Mouse (Mus musculus) spleen, postnatal 4 days (tissue): Measurements from ENCODE around the gene BC048562.

Source experiments
- DNase-seq, 2 experiments: peaks; one replicate each; pipeline ENCODE4 v3.0.0; 2022; ENCODE audit warnings: low spot score in 2 of 2

Gene BC048562

DNA sequence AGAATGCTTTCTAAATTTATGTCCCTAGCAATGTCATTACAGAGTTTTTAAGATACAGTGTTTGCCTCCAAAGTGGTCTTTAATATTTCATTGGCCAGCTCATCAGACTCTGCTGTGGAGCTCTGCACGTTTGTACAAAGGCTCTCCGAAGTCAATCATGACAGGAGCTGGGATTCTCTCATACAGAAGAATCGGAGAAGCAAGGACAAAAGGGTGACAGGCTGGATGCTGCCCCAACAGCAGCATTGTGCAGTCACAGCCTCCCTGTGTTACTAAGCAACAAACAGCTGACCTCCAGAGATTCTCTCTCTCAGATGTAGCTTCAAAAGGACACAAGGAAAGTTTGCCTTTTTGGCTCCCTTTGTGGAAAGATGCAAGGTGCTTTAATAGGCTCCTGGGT lies at the start of gene BC048562:
Gene BC048562 (plus strand): TSS at position 301 of the 400 bp plus-strand sequence.
- DNase-seq, result no peak

- DNase-seq, result no peak
Observed at GRCm38 (mm10) chr9:108386816-108387215, 49.5 kb upstream of the BC048562 start.

DNA sequence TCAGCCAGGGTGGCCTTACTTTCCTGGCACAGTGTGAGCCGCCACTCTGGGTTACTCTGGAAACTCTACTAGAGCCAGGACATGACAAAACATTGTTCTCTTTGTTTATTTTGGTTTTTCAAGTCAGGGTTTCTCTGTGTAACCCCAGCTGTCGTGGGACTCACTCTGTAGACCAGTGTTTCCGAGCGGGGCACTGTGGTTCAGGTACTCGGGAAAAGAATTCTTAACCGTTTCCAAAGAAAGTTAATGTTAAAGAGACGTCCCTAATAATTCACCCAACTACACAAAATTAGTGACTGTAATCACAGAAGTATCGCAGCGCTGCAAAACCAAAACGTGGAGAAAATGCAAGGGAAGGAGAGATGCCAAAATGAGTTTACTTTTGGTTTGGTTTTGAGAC lies 47.7 kb upstream of the BC048562 start:
- no peak for DNase-seq

- no peak for DNase-seq
Observed at GRCm38 (mm10) chr9:108389220-108389619, 47.1 kb upstream of the BC048562 start.

- no peak for DNase-seq
Observed at GRCm38 (mm10) chr9:108392676-108393075, 43.6 kb upstream of the BC048562 start, which contains the start of gene 1700102P08Rik. Gene 1700102P08Rik (plus strand): TSS chr9:108392805.

- DNase-seq, result no peak
Observed at GRCm38 (mm10) chr9:108394191-108394590, 42.1 kb upstream of the BC048562 start.

DNA sequence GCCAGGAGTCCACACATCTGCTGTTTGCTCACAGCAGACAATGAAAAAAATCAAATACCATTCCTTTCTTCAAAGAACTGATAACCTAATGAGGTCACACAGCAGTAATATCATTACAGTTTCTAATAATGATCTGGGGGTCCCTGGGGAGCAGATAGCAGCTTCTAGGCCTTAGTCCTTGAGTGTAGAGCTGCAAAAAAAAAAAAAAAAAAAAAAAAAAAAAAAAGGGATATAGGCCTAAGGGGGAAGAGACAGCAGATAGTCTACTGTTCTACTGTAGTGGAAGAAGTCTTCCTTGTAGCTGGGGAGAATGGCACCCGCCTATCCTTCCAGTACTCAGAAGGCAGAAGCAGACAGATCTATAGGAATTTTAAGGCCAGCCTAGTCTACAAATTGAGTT lies 40.9 kb upstream of the BC048562 start:
- DNase-seq, result no peak

GRCm38 (mm10) chr9:108398324-108398723 lies 38.0 kb upstream of the BC048562 start:
- DNase-seq, result no peak

DNA sequence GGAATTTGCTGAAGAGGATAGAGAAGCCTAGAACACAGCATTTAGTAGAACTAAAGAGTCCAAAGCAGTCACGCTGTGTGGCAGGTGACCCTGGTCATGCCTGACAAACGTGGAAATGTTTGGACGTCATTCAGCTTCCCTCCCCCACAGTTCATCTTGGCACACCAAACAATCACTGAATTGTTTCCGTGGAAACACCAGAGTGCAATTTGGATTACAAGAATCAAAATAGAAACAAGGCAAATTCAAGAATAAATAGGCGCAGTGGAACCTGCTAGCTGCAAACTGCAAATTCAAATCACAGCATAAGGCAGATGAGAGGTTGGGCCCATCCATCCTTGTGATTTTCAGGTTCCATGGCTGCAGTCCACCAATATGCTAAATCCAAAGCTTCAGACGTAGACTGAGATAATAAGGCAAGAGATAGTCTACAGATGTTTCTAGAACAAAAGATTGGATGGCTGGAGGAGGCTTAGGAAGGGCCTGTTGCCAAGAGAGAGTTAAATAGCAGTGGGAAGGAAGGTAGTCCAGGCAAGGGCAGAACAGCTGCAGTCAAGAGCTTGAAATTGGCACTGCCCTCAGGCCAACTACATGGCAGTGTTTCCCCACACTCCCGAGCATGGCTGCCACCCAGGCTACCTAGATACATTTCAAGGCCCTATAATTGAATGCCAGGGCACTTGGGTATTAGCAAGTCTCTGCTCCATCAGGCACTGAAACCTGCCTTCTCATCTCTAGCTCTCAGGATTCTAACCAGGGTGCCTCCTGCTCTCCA lies 34.9 kb upstream of the BC048562 start:
- DNase-seq, result no peak

- no peak for DNase-seq
Observed at GRCm38 (mm10) chr9:108403081-108403480, 33.2 kb upstream of the BC048562 start.

GRCm38 (mm10) chr9:108404451-108404850 lies 31.8 kb upstream of the BC048562 start:
- no peak for DNase-seq

DNA sequence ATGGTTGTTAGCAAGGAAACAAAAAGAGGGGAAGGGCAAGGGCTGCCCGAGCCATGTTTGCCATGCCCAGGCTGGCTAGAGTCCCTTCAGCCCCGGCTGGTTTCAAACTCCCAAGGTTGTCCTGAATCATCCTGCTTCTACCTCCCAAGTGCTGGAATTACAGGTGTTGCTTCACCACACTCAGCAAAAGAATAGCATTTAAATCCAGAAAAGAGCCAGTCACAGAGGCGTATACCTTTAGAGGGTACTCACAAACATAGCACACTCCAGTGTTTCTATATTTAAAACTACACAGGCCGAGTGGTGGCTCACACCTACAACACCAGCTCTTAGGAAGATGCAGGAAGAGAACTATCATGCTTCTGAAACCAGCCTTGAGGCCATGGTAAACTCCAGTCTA lies 26.7 kb upstream of the BC048562 start:
- no peak for DNase-seq

DNA sequence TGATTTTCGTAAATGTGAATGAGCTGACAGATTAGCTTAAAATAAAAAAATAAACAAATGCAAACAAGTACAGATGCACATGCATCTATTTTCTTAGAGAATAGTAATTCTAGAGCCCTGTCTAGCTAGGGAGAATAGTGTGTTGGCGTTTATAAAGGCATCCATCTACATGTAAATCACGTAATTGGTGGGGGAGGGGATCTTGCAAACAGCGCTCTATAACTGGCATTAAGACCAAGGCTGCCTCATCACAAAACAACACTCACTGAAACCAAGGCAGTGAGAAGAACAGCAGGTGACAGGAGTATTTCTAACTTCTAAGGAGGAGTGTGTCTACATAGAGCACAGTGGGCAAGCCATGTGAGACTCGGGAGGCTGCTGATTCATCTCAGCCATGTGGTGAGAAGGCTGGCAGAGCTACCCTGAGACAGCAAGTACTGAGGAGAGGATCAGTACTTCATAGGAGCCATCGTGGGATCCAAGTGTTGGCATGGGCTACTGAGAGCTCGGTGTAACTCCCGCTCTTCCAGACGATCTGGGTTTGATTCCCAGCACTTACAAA lies 24.8 kb upstream of the BC048562 start:
- no peak for DNase-seq

GRCm38 (mm10) chr9:108412221-108412620 lies 24.1 kb upstream of the BC048562 start:
- DNase-seq, result no peak

DNA sequence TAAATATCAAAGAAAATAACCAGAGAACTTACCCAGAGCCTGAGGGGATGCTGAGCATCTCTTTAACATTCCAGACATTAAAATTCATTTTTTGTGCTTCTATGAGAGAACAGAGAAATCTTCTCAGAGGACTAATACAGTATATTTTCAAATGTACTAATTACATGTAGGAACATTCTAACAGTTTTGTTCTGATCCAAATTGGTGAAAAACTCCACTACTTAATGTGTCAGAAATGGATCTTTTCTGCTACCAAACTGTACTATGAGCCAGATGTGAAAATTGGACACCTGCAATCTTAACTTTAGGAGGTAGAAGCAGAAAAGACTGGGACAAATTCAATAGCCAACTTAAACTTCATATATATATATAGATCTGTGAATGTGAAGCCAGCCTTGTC lies 7.9 kb upstream of the BC048562 start, which contains the start of gene Ccdc36:
Gene Ccdc36 (minus strand): TSS at position 101 of the 400 bp plus-strand sequence.
- DNase-seq, result no peak

GRCm38 (mm10) chr9:108431431-108432067 lies 4.7 kb upstream of the BC048562 start:
- peak in 1 of 2 experiments; percentile 64 for DNase-seq

DNA sequence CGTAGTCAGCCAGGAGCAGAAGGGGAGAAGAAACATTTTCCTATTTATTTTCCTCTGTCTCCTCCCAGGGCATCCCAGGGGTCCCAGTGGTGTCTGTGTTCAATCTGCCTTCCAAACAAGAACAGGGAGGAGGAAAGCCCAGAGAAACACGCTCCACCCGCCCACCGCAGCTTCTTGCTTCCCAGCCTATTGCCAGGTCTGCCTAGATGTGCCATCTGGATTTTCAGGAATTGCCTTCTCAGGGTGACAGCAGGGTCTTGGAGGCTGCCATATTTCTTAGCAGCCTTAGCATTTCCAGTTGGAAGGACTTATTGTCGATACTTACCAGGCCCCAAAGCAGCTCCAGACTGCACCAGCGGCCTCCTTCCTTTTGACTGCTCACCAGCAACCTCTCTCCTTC lies 2.9 kb downstream of the BC048562 start:
- DNase-seq, result no peak

DNA sequence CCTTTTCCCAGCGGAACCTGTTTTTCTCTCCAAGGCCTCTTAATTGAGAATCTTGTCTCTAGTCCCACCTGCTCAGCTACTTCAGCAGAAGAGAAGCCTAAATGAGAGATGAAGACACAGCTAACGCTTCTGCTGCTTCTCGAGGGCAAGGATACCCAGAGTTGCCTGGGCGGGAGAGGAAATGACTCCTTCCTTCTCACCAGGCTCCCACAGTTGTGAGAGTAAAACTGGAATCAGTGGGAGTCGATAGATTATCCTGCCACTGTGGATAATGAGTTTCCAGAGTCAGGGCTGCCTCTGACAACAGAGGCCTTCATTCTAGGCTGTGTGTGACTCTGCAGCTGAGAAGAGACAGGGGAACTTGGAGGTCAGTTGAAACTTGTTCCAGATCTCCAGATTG lies 4.2 kb downstream of the BC048562 start:
- DNase-seq, result no peak

DNA sequence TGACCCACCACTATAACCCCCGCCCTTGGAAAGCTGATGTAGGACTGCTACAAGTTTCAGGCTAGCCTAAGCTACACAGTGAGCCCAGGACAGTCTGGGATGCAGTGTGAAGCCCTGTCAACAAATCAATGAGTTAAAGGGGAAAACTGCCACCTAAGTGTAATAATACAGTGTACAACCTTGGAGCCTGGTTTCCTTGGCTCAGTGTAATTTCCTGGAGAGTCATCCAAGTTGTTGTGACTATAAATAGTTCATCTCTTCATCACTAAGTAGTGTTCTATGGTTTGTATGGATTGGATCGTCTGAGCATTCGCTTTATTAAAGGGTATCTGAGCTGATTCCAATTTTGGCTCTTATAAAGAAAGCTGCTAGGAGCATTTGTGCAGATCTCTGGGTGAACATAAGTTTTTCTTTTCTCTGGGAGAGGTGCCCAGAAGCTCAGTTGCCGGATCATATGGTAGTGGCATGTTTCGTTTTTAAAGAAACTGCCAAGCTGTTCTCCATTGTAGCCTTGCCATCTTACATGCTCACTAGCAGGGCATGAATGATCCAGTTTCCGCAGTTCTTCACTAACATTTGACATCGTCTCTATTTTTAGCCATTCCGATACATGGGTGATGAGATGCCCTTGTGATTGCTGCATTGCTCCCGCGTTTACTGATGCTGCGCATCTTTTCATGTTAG lies 5.1 kb downstream of the BC048562 start:
- no peak for DNase-seq

- no peak for DNase-seq
Observed at GRCm38 (mm10) chr9:108445125-108445524, 8.8 kb downstream of the BC048562 start.

GRCm38 (mm10) chr9:108449860-108450259 lies 13.6 kb downstream of the BC048562 start:
- DNase-seq, result no peak
